In the genomic region with DNA sequence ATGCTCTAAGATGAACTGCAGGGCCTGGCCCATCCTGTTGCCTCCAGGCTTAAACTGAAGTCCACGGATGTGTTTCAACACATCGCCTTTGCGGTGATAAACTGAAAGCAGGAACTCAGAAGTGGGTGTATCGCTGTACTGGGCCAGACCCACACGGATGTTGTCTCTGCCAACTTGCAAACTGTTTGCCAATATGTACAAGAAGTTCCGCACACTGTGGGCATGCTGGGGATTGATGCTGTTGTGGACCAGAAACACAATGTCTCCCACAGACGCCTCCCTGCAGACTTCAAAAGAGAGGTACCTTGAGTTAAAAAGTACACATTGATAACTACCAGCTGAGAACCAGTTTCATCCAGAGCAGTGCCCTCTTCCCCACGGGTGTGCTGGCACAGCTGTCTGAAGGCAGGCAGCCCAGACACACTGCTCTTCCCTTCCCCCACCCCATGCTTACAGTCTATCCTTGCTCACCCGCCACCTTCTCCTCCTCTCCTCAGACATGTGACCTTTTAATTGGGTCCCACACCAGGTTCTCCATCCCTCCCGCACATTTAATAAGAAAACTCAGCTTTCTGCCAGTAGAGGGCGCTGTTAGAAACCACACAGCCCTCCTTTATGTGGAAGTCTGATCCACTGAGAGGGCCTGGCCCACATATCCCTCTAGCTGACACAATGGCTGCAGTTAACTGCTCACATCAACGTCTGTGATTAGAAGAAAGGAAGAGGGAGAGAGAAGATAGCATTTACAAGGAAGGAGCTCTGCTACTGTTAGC, we compare ENCODE assay signal across 10 mouse cellular contexts. TPM values are rescaled to one million over a fixed set of nuclear protein-coding genes. Genes with fewer than 3 reads are reported as not detected.
DNase-seq lines count a peak whose midpoint lies in the region; ATAC-seq lines count a peak whose summit lies in the region.
"Had no signal": no experiment of that assay in that cellular context is flagged by ENCODE, and none has a peak within 500 bp of the region (broad histone marks: within the 10 kb centered on the region; RNA-seq: fewer than 3 reads in every experiment).

No protein-coding gene starts in this region.

- DNase-seq in neural tube, embryonic 10.5 days (ENCODE audit: extremely low spot score, low spot score) = peak; percentile 57
- DNase-seq in adrenal gland, postnatal 25 days = peak; percentile 20
- DNase-seq in kidney, postnatal 14 days = peak; percentile 31
- peak; percentile 66 for DNase-seq in lung, postnatal 14 days
- peak; percentile 5 to 17 for DNase-seq in spleen, postnatal 36 days (ENCODE audit: low spot score in 2 of 2)
- DNase-seq in ovary, adult 18-20 months (ENCODE audit: low spot score) = no peak

- ATAC-seq in neural tube, embryonic 15.5 days (ENCODE audit: low FRiP score) = no peak
- 0 out of 2 replicates have a peak, but pooled peaks have one; percentile 42 for ATAC-seq in erythroid progenitor cell, adult 5-6 weeks (replicated peaks; ENCODE audit: low FRiP score, poor library complexity, severe bottlenecking)

- H3K36me3 ChIP-seq in neural tube, embryonic 15.5 days = no peaks in the 10 kb centered on the region
- H3K36me3 ChIP-seq: heart, embryonic 13.5 days had no signal

- H3K9ac ChIP-seq in neural tube, embryonic 15.5 days (replicated peaks) = no peak overlapping the region
- H3K9ac ChIP-seq: heart, embryonic 13.5 days had no signal

- H3K4me3 ChIP-seq in neural tube, embryonic 15.5 days (replicated peaks) = no peak overlapping the region
- H3K4me3 ChIP-seq: heart, embryonic 13.5 days; myocyte had no signal

- H3K4me2 ChIP-seq in neural tube, embryonic 15.5 days = no peak overlapping the region
- H3K4me2 ChIP-seq: heart, embryonic 13.5 days had no signal

- H3K27me3 ChIP-seq in neural tube, embryonic 15.5 days (replicated peaks) = no peaks in the 10 kb centered on the region
- H3K27me3 ChIP-seq: heart, embryonic 13.5 days had no signal

- no peaks in the 10 kb centered on the region for H3K4me1 ChIP-seq in neural tube, embryonic 15.5 days
- H3K4me1 ChIP-seq: heart, embryonic 13.5 days had no signal

- H3K9me3 ChIP-seq in neural tube, embryonic 15.5 days (replicated peaks) = no peaks in the 10 kb centered on the region
- H3K9me3 ChIP-seq: heart, embryonic 13.5 days had no signal

- WGBS in neural tube, embryonic 15.5 days = 56% methylated on average over 12 of the region's 12 CpGs

- no peak overlapping the region for H3K27ac ChIP-seq in neural tube, embryonic 15.5 days (replicated peaks)
- H3K27ac ChIP-seq: heart, embryonic 13.5 days had no signal

RNA-seq across cellular contexts. Expression of gene Col6a4, which starts 16.1 kb away (rescaled TPM):
- polyA plus RNA-seq in neural tube, embryonic 15.5 days (2015; fragmentation: Nextera tagmentation; extraction: Ambion mirVana) = 1.2 and 3.5 TPM in 2 replicates
- 0.52 and 0.67 TPM in 2 replicates for total RNA-seq in adrenal gland, postnatal 25 days (2021)
- not detected in 2 replicates for total RNA-seq in erythroid progenitor cell, adult 5-6 weeks (2015; ENCODE audit: low replicate concordance)
- total RNA-seq in erythroid progenitor cell, adult 5-6 weeks (2017; ENCODE audit: low replicate concordance) = not detected in 2 replicates
